Mouse (Mus musculus): ENCODE results near the gene Hs2st1. TPM values are rescaled to one million over a fixed set of nuclear protein-coding genes. Genes with fewer than 3 reads are reported as not detected.

Hs2st1 gene
- polyA plus RNA-seq, 1 experiment: 20.3 TPM

GRCm38 (mm10) chr3:144513169-144514121 is 56.5 kb downstream of the Hs2st1 start:
- TF ChIP-seq FOSL1 (IDR thresholded peaks at IDR 0.05; ENCODE audit: insufficient read depth, low read length, poor library complexity, severe bottlenecking): no peak
- TF ChIP-seq MYOG (IDR thresholded peaks at IDR 0.05; ENCODE audit: control insufficient read depth, extremely low read depth, insufficient read length): no peak
- no peak for TF ChIP-seq CTCF (IDR thresholded peaks at IDR 0.05; ENCODE audit: control insufficient read depth, insufficient read depth, insufficient read length)
- TF ChIP-seq MAX (IDR thresholded peaks at IDR 0.05): no peak
- TF ChIP-seq USF1 (IDR thresholded peaks at IDR 0.05; ENCODE audit: low read depth): no peak
- no peak for TF ChIP-seq MYOD1 (IDR thresholded peaks at IDR 0.05; ENCODE audit: control insufficient read depth, insufficient read length, low read depth)
- TF ChIP-seq CEBPB (IDR thresholded peaks at IDR 0.05; ENCODE audit: low read depth): no peak
- Histone ChIP-seq H3K4me3 (ENCODE audit: insufficient read depth, poor library complexity, severe bottlenecking) (no peak overlapping the region), H3K79me3 (ENCODE audit: low read depth) (peaks cover 26% of the 10 kb centered on the region), H3K79me2 (ENCODE audit: control insufficient read depth, insufficient read depth) (peaks cover 85% of the 10 kb centered on the region), H3K36me3 (ENCODE audit: control insufficient read depth, insufficient read depth) (no peaks in the 10 kb centered on the region), H3ac (ENCODE audit: control insufficient read depth, insufficient read length, low read depth) (no peak overlapping the region), H3K27me3 (ENCODE audit: control insufficient read depth, insufficient read depth, insufficient read length) (no peaks in the 10 kb centered on the region)

GRCm38 (mm10) chr3:144510724-144511123 is 59.3 kb downstream of the Hs2st1 start:
- H3ac ChIP-seq (ENCODE audit: control insufficient read depth, insufficient read length, low read depth): no peak overlapping the region
- H3K79me2 ChIP-seq (ENCODE audit: control insufficient read depth, insufficient read depth): peaks cover 80% of the 10 kb centered on the region
- H3K36me3 ChIP-seq (ENCODE audit: control insufficient read depth, insufficient read depth): no peaks in the 10 kb centered on the region
- H3K4me3 ChIP-seq (ENCODE audit: insufficient read depth, poor library complexity, severe bottlenecking): no peak overlapping the region
- no peaks in the 10 kb centered on the region for H3K27me3 ChIP-seq (ENCODE audit: control insufficient read depth, insufficient read depth, insufficient read length)
- TF ChIP-seq MAX (IDR thresholded peaks at IDR 0.05): no peak
- peaks cover 32% of the 10 kb centered on the region for H3K79me3 ChIP-seq (ENCODE audit: low read depth)

GRCm38 (mm10) chr3:144508342-144508741 is 61.6 kb downstream of the Hs2st1 start:
- Histone ChIP-seq H3K4me3 (ENCODE audit: insufficient read depth, poor library complexity, severe bottlenecking) (no peak overlapping the region), H3K79me2 (ENCODE audit: control insufficient read depth, insufficient read depth) (peaks cover 87% of the 10 kb centered on the region), H3K79me3 (ENCODE audit: low read depth) (peaks cover 40% of the 10 kb centered on the region), H3K27me3 (ENCODE audit: control insufficient read depth, insufficient read depth, insufficient read length) (no peaks in the 10 kb centered on the region), H3ac (ENCODE audit: control insufficient read depth, insufficient read length, low read depth) (no peak overlapping the region), H3K36me3 (ENCODE audit: control insufficient read depth, insufficient read depth) (no peaks in the 10 kb centered on the region)
- TF ChIP-seq CTCF (IDR thresholded peaks at IDR 0.05; ENCODE audit: control insufficient read depth, insufficient read depth, insufficient read length) (no peak), FOSL1 (IDR thresholded peaks at IDR 0.05; ENCODE audit: insufficient read depth, low read length, poor library complexity, severe bottlenecking) (no peak), USF1 (IDR thresholded peaks at IDR 0.05; ENCODE audit: low read depth) (no peak), CEBPB (IDR thresholded peaks at IDR 0.05; ENCODE audit: low read depth) (no peak), MAX (IDR thresholded peaks at IDR 0.05) (no peak), MYOG (IDR thresholded peaks at IDR 0.05; ENCODE audit: control insufficient read depth, extremely low read depth, insufficient read length) (no peak), MYOD1 (IDR thresholded peaks at IDR 0.05; ENCODE audit: control insufficient read depth, insufficient read length, low read depth) (no peak)

- H3K27me3 ChIP-seq (ENCODE audit: control insufficient read depth, insufficient read depth, insufficient read length): no peaks in the 10 kb centered on the region
- H3ac ChIP-seq (ENCODE audit: control insufficient read depth, insufficient read length, low read depth): no peak overlapping the region
- H3K36me3 ChIP-seq (ENCODE audit: control insufficient read depth, insufficient read depth): no peaks in the 10 kb centered on the region
- peaks cover 39% of the 10 kb centered on the region for H3K79me3 ChIP-seq (ENCODE audit: low read depth)
- peaks cover 88% of the 10 kb centered on the region for H3K79me2 ChIP-seq (ENCODE audit: control insufficient read depth, insufficient read depth)
- TF ChIP-seq MAX (IDR thresholded peaks at IDR 0.05): no peak
- no peak for TF ChIP-seq MYOD1 (IDR thresholded peaks at IDR 0.05; ENCODE audit: control insufficient read depth, insufficient read length, low read depth)
- no peak for TF ChIP-seq CTCF (IDR thresholded peaks at IDR 0.05; ENCODE audit: control insufficient read depth, insufficient read depth, insufficient read length)
- TF ChIP-seq MYOG (IDR thresholded peaks at IDR 0.05; ENCODE audit: control insufficient read depth, extremely low read depth, insufficient read length): no peak
- TF ChIP-seq USF1 (IDR thresholded peaks at IDR 0.05; ENCODE audit: low read depth): no peak
- TF ChIP-seq FOSL1 (IDR thresholded peaks at IDR 0.05; ENCODE audit: insufficient read depth, low read length, poor library complexity, severe bottlenecking): no peak
- no peak for TF ChIP-seq CEBPB (IDR thresholded peaks at IDR 0.05; ENCODE audit: low read depth)
- H3K4me3 ChIP-seq (ENCODE audit: insufficient read depth, poor library complexity, severe bottlenecking): no peak overlapping the region
These were observed 62.1 kb downstream of the Hs2st1 start for GRCm38 (mm10) chr3:144507885-144508284.

- Histone ChIP-seq H3K79me3 (ENCODE audit: low read depth) (peaks cover 44% of the 10 kb centered on the region), H3K36me3 (ENCODE audit: control insufficient read depth, insufficient read depth) (no peaks in the 10 kb centered on the region), H3K27me3 (ENCODE audit: control insufficient read depth, insufficient read depth, insufficient read length) (no peaks in the 10 kb centered on the region), H3ac (ENCODE audit: control insufficient read depth, insufficient read length, low read depth) (peak overlapping the region; percentile 19), H3K79me2 (ENCODE audit: control insufficient read depth, insufficient read depth) (peaks cover 92% of the 10 kb centered on the region), H3K4me3 (ENCODE audit: insufficient read depth, poor library complexity, severe bottlenecking) (no peak overlapping the region)
- peak; percentile 44 for TF ChIP-seq FOSL1 (IDR thresholded peaks at IDR 0.05; ENCODE audit: insufficient read depth, low read length, poor library complexity, severe bottlenecking)
- no peak for TF ChIP-seq MAX (IDR thresholded peaks at IDR 0.05)
- TF ChIP-seq MYOG (IDR thresholded peaks at IDR 0.05; ENCODE audit: control insufficient read depth, extremely low read depth, insufficient read length): no peak
- TF ChIP-seq CEBPB (IDR thresholded peaks at IDR 0.05; ENCODE audit: low read depth): no peak
- TF ChIP-seq USF1 (IDR thresholded peaks at IDR 0.05; ENCODE audit: low read depth): peak; percentile 68
- peak; percentile 93 for TF ChIP-seq MYOD1 (IDR thresholded peaks at IDR 0.05; ENCODE audit: control insufficient read depth, insufficient read length, low read depth)
- no peak for TF ChIP-seq CTCF (IDR thresholded peaks at IDR 0.05; ENCODE audit: control insufficient read depth, insufficient read depth, insufficient read length)
These were observed 63.8 kb downstream of the Hs2st1 start for GRCm38 (mm10) chr3:144506213-144506612.

Measured in C2C12 (cell line).